Mouse (Mus musculus): Measurements from ENCODE around the gene Ccr5. TPM values are rescaled to one million over a fixed set of nuclear protein-coding genes. Genes with fewer than 3 reads are reported as not detected.

Gene Ccr5
- polyA plus RNA-seq, 1 experiment from 2014 or later: 0.90 TPM

Other genes with a start within 250 kb of the Ccr5 start
- 1.2 TPM in 2 replicates for gene Ccr1, start 152.9 kb upstream of the Ccr5 start, polyA plus RNA-seq (2015; fragmentation: Nextera tagmentation; extraction: Ambion mirVana)
- gene Ccr1l1, start 143.1 kb upstream of the Ccr5 start, polyA plus RNA-seq (2015; fragmentation: Nextera tagmentation; extraction: Ambion mirVana): not detected in 2 replicates
- 0.05 TPM in 1 of 2 replicates, not detected in the other for gene Ccr3, start 99.6 kb upstream of the Ccr5 start, polyA plus RNA-seq (2015; fragmentation: Nextera tagmentation; extraction: Ambion mirVana)
- gene Ccr2, start 19.6 kb upstream of the Ccr5 start, polyA plus RNA-seq (2015; fragmentation: Nextera tagmentation; extraction: Ambion mirVana): 0.22 and 0.32 TPM in 2 replicates
- 9.5 and 12.0 TPM in 2 replicates for gene 2010315B03Rik, start 191.2 kb downstream of the Ccr5 start, polyA plus RNA-seq (2015; fragmentation: Nextera tagmentation; extraction: Ambion mirVana)

Data from hindbrain, embryonic 13.5 days (tissue).